Mouse (Mus musculus) right cerebral cortex, postnatal 4 days (tissue): ENCODE results near the gene Ahctf1.
"Not testable (repeated sequence)": the region's sequence is repeated elsewhere in the genome, so short reads cannot be mapped to it uniquely, and the experiment has no call there.

Experiments
- DNase-seq: peaks from one replicate; pipeline ENCODE4 v3.0.0-alpha.2; 2022

Ahctf1 gene

GRCm38 (mm10) chr1:179804140-179804881 is 831 bp upstream of the Ahctf1 start:
- peak; percentile 9 for DNase-seq

- DNase-seq, result no peak
Measured at GRCm38 (mm10) chr1:179802610-179803512, 619 bp downstream of the Ahctf1 start, which contains the start of gene Gm10518. Gene Gm10518 (plus strand): TSS chr1:179803376.

- no peak for DNase-seq
Measured at GRCm38 (mm10) chr1:179798794-179799193, 4.7 kb downstream of the Ahctf1 start.

GRCm38 (mm10) chr1:179787281-179787680 is 16.2 kb downstream of the Ahctf1 start:
- DNase-seq, result no peak

- no peak for DNase-seq
Measured at GRCm38 (mm10) chr1:179785502-179785901, 18.0 kb downstream of the Ahctf1 start.

- DNase-seq, result no peak
Measured at GRCm38 (mm10) chr1:179784098-179784497, 19.4 kb downstream of the Ahctf1 start.

GRCm38 (mm10) chr1:179776831-179777230 is 26.6 kb downstream of the Ahctf1 start:
- no peak for DNase-seq

GRCm38 (mm10) chr1:179760553-179760952 is 42.9 kb downstream of the Ahctf1 start:
- DNase-seq, result no peak

GRCm38 (mm10) chr1:179760086-179760485 is 43.4 kb downstream of the Ahctf1 start:
- no peak for DNase-seq

- no peak for DNase-seq
Measured at GRCm38 (mm10) chr1:179756477-179756876, 47.0 kb downstream of the Ahctf1 start.

GRCm38 (mm10) chr1:179753006-179753405 is 50.5 kb downstream of the Ahctf1 start:
- DNase-seq, result no peak

- DNase-seq, result no peak
Measured at GRCm38 (mm10) chr1:179752276-179752675, 51.2 kb downstream of the Ahctf1 start.

GRCm38 (mm10) chr1:179745171-179745570 is 58.3 kb downstream of the Ahctf1 start, which contains the start of gene Kif28:
Gene Kif28 (minus strand): TSS chr1:179745271.
- DNase-seq, result no peak

- no peak for DNase-seq
Measured at GRCm38 (mm10) chr1:179743593-179744193, 59.8 kb downstream of the Ahctf1 start.

GRCm38 (mm10) chr1:179736483-179736882 is 67.0 kb downstream of the Ahctf1 start:
- no peak for DNase-seq

- peak; percentile 69 for DNase-seq
Measured at GRCm38 (mm10) chr1:179734500-179735474, 68.7 kb downstream of the Ahctf1 start.

- no peak for DNase-seq
Measured at GRCm38 (mm10) chr1:179731391-179731790, 72.1 kb downstream of the Ahctf1 start.

GRCm38 (mm10) chr1:179728661-179729060 is 74.8 kb downstream of the Ahctf1 start:
- no peak for DNase-seq

- no peak for DNase-seq
Measured at GRCm38 (mm10) chr1:179722811-179723469, 80.5 kb downstream of the Ahctf1 start.

- no peak for DNase-seq
Measured at GRCm38 (mm10) chr1:179715786-179716185, 87.7 kb downstream of the Ahctf1 start.

GRCm38 (mm10) chr1:179715289-179715688 is 88.2 kb downstream of the Ahctf1 start:
- DNase-seq, result not testable (repeated sequence)
